ENCODE assay signal across 8 mouse cellular contexts in genomic region chr16:22358701-22359354, GRCm38 (mm10).
A peak's percentile ranks its signal among the peaks of the same experiment; 100 is the strongest.
DNase-seq lines count a peak whose midpoint lies in the region; ATAC-seq and TF ChIP-seq lines count a peak whose summit lies in the region.

No protein-coding gene starts in this region.

- no peaks in the 10 kb centered on the region for H3K27me3 ChIP-seq in forebrain, embryonic 10.5 days (ENCODE audit: poor library complexity, severe bottlenecking)
- H3K27me3 ChIP-seq in forebrain, embryonic 12.5 days, result no peaks in the 10 kb centered on the region
- H3K27me3 ChIP-seq in forebrain, embryonic 15.5 days, result no peaks in the 10 kb centered on the region
- no peaks in the 10 kb centered on the region for H3K27me3 ChIP-seq in liver, adult 2 months (ENCODE audit: control insufficient read depth, insufficient read depth, low read length)
- no peaks in the 10 kb centered on the region for H3K27me3 ChIP-seq in neural tube, embryonic 14.5 days (ENCODE audit: control insufficient read depth, insufficient read depth, low read length)

- intact Hi-C loops in heart, postnatal 36 days (cut with DNase I), result no loop called here

- no peaks in the 10 kb centered on the region for H3K79me2 ChIP-seq in liver, adult 2 months (ENCODE audit: control insufficient read depth, insufficient read depth, low read length)

- H3K9me3 ChIP-seq in forebrain, embryonic 10.5 days, result no peaks in the 10 kb centered on the region
- no peaks in the 10 kb centered on the region for H3K9me3 ChIP-seq in forebrain, embryonic 12.5 days
- no peaks in the 10 kb centered on the region for H3K9me3 ChIP-seq in ES-E14 (ENCODE audit: control insufficient read depth, insufficient read depth, low read depth, low read length)
- no peaks in the 10 kb centered on the region for H3K9me3 ChIP-seq in forebrain, embryonic 15.5 days
- H3K9me3 ChIP-seq in neural tube, embryonic 14.5 days (ENCODE audit: control insufficient read depth, low read length), result no peaks in the 10 kb centered on the region

- 0 out of 2 replicates have a peak overlapping the region, but pooled peaks have one; percentile 15 for H3K27ac ChIP-seq in forebrain, embryonic 10.5 days
- H3K27ac ChIP-seq in forebrain, embryonic 12.5 days, result no peak overlapping the region
- H3K27ac ChIP-seq in ES-E14 (ENCODE audit: insufficient read depth, low read depth, low read length, poor library complexity, severe bottlenecking), result no peak overlapping the region
- H3K27ac ChIP-seq in forebrain, embryonic 15.5 days (replicated peaks), result no peak overlapping the region
- no peak overlapping the region for H3K27ac ChIP-seq in liver, adult 2 months (replicated peaks; ENCODE audit: insufficient read depth, low read depth, low read length)
- no peak overlapping the region for H3K27ac ChIP-seq in neural tube, embryonic 14.5 days (ENCODE audit: low read depth, low read length)

- no peak for DNase-seq in forebrain, embryonic 10.5 days (ENCODE audit: extremely low spot score, low spot score)
- no peak for DNase-seq in ES-E14 (ENCODE audit: low read depth, low spot score)
- peak; percentile 47 to 58 for DNase-seq in heart, postnatal 36 days
- peak; percentile 39 for DNase-seq in liver, adult 2 months (ENCODE audit: extremely low read depth, low read depth, low spot score)
- no peak for DNase-seq in cerebellum, adult 11 months

- no peak overlapping the region for H3K9ac ChIP-seq in forebrain, embryonic 12.5 days
- H3K9ac ChIP-seq in ES-E14 (ENCODE audit: insufficient read depth, low read depth, low read length, poor library complexity, severe bottlenecking), result peak overlapping the region; percentile 11; the same call in 1 of the 2 replicates
- no peak overlapping the region for H3K9ac ChIP-seq in forebrain, embryonic 15.5 days (replicated peaks)
- no peak overlapping the region for H3K9ac ChIP-seq in liver, adult 2 months (ENCODE audit: low read depth, low read length)
- no peak overlapping the region for H3K9ac ChIP-seq in neural tube, embryonic 14.5 days (replicated peaks; ENCODE audit: low read depth, low read length)

- 33% methylated on average over 18 of the region's 18 CpGs for WGBS in forebrain, embryonic 10.5 days
- 30% methylated on average over 18 of the region's 18 CpGs for WGBS in forebrain, embryonic 12.5 days
- WGBS in forebrain, embryonic 15.5 days, result 25% methylated on average over 18 of the region's 18 CpGs
- 17% methylated on average over 18 of the region's 18 CpGs for WGBS in liver, adult 2 months
- WGBS in neural tube, embryonic 14.5 days, result 32% methylated on average over 18 of the region's 18 CpGs

- H3K4me1 ChIP-seq in forebrain, embryonic 10.5 days, result peaks cover 15% of the 10 kb centered on the region
- H3K4me1 ChIP-seq in forebrain, embryonic 12.5 days, result no peaks in the 10 kb centered on the region
- H3K4me1 ChIP-seq in ES-E14 (ENCODE audit: control insufficient read depth in 2 of 2, insufficient read depth in 2 of 2, low read length in 2 of 2, poor library complexity in 1 of 2), result peaks cover 2 to 6% of the 10 kb centered on the region in 2 experiments; a peak in 2 of 4 replicates
- H3K4me1 ChIP-seq in forebrain, embryonic 15.5 days, result peaks cover 6% of the 10 kb centered on the region
- no peaks in the 10 kb centered on the region for H3K4me1 ChIP-seq in liver, adult 2 months (ENCODE audit: control insufficient read depth, insufficient read depth, low read length)
- no peaks in the 10 kb centered on the region for H3K4me1 ChIP-seq in neural tube, embryonic 14.5 days (ENCODE audit: control insufficient read depth, insufficient read depth, low read length)

- ATAC-seq in forebrain, embryonic 12.5 days (ENCODE audit: low FRiP score), result no peak
- no peak for ATAC-seq in forebrain, embryonic 15.5 days (replicated peaks)
- no peak for ATAC-seq in neural tube, embryonic 14.5 days (ENCODE audit: low read depth)

- in situ Hi-C loops in ES-E14 (cut with MboI; ENCODE audit: low sequenced_read_pairs in 2 of 2, unreplicated experiment in 2 of 2), result no loop called here

- no peak overlapping the region for H3K4me2 ChIP-seq in forebrain, embryonic 12.5 days
- H3K4me2 ChIP-seq in forebrain, embryonic 15.5 days (replicated peaks), result peak overlapping the region; percentile 11; the same call in 1 of the 2 replicates
- peak overlapping the region; percentile 25; the same call in 1 of the 2 replicates for H3K4me2 ChIP-seq in neural tube, embryonic 14.5 days (ENCODE audit: low read depth, low read length)

- TF ChIP-seq CTCF in liver, adult 2 months (IDR thresholded peaks at IDR 0.05; ENCODE audit: low read depth, low read length), result no peak

- TF ChIP-seq POLR2A in liver, adult 2 months (IDR thresholded peaks at IDR 0.05; ENCODE audit: extremely low read depth, insufficient read depth, low read length), result no peak

- no peak overlapping the region for H3K4me3 ChIP-seq in forebrain, embryonic 10.5 days
- no peak overlapping the region for H3K4me3 ChIP-seq in forebrain, embryonic 12.5 days (replicated peaks)
- no peak overlapping the region for H3K4me3 ChIP-seq in ES-E14 (ENCODE audit: insufficient read depth in 1 of 2, low read depth in 1 of 2, low read length in 2 of 2, poor library complexity in 1 of 2, severe bottlenecking in 1 of 2)
- no peak overlapping the region for H3K4me3 ChIP-seq in forebrain, embryonic 15.5 days
- no peak overlapping the region for H3K4me3 ChIP-seq in liver, adult 2 months (ENCODE audit: insufficient read depth, low read depth, low read length)
- no peak overlapping the region for H3K4me3 ChIP-seq in neural tube, embryonic 14.5 days (ENCODE audit: low read depth, low read length)

- H3K36me3 ChIP-seq in forebrain, embryonic 10.5 days (replicated peaks), result no peaks in the 10 kb centered on the region
- H3K36me3 ChIP-seq in forebrain, embryonic 12.5 days (replicated peaks), result no peaks in the 10 kb centered on the region
- H3K36me3 ChIP-seq in ES-E14 (ENCODE audit: control insufficient read depth, insufficient read depth, low read length, poor library complexity, severe bottlenecking), result no peaks in the 10 kb centered on the region
- no peaks in the 10 kb centered on the region for H3K36me3 ChIP-seq in forebrain, embryonic 15.5 days
- H3K36me3 ChIP-seq in liver, adult 2 months (ENCODE audit: control insufficient read depth, insufficient read depth, low read length), result no peaks in the 10 kb centered on the region
- H3K36me3 ChIP-seq in neural tube, embryonic 14.5 days (ENCODE audit: control insufficient read depth, insufficient read depth, low read length), result no peaks in the 10 kb centered on the region

TF ChIP-seq in ES-E14, 5 proteins besides CTCF, POLR2A, EP300 and RAD21:
- TF ChIP-seq CHD2 (IDR thresholded peaks at IDR 0.05; ENCODE audit: low read depth, low read length) (no peak), ZC3H11A (IDR thresholded peaks at IDR 0.05; ENCODE audit: borderline replicate concordance, low read depth, low read length) (no peak), MAFK (IDR thresholded peaks at IDR 0.05; ENCODE audit: insufficient read depth, low read depth, low read length) (no peak), ZNF384 (IDR thresholded peaks at IDR 0.05; ENCODE audit: low read depth, low read length) (no peak), HCFC1 (IDR thresholded peaks at IDR 0.05; ENCODE audit: borderline replicate concordance, insufficient read depth, low read length) (no peak)

Comparison
In these comparisons a context has a peak if more than half of its experiments do, and no peak if none do; other contexts are left out.
1. DNase-seq: peak in heart, postnatal 36 days (2 of 2) and liver, adult 2 months (single experiment); none in forebrain, embryonic 10.5 days (single experiment), ES-E14 (single experiment) and cerebellum, adult 11 months (single experiment).